Mouse (Mus musculus): Measurements from ENCODE around the gene Stx5a. TPM values are rescaled to one million over a fixed set of nuclear protein-coding genes. Genes with fewer than 3 reads are reported as not detected.

The Stx5a gene
- polyA plus RNA-seq, 1 experiment from 2014 or later, result 53.5 TPM

GRCm38 (mm10) chr19:8803879-8804660, 62.9 kb downstream of the Stx5a start:
- peaks cover 43% of the 10 kb centered on the region for H3K36me3 ChIP-seq (replicated peaks)
- H3K27me3 ChIP-seq, result no peaks in the 10 kb centered on the region
- H3K4me3 ChIP-seq (replicated peaks), result no peak overlapping the region
- no peak for ATAC-seq (ENCODE audit: insufficient read depth)
- peaks cover 35% of the 10 kb centered on the region for H3K4me1 ChIP-seq (replicated peaks)
- H3K9ac ChIP-seq, result no peak overlapping the region
- H3K27ac ChIP-seq (replicated peaks), result 0 out of 2 replicates have a peak overlapping the region, but pooled peaks have one; percentile 76
- WGBS (ENCODE audit: insufficient replicate concordance), result 66% methylated on average over 11 of the region's 11 CpGs
- no peak overlapping the region for H3K4me2 ChIP-seq
- no peaks in the 10 kb centered on the region for H3K9me3 ChIP-seq (replicated peaks)

Small RNA genes lying within 50 kb of the gene (microRNA-seq; reads per million reads assigned to microRNA genes)
- gene Mir6992, result 1.0 reads per million

Other genes starting within 250 kb of the Stx5a start
- gene Slc22a8, start 150.2 kb upstream of the Stx5a start, polyA plus RNA-seq (2015; fragmentation: Nextera tagmentation; extraction: Ambion mirVana), result 2.1 and 2.3 TPM in 2 replicates
- 0.02 TPM in 1 of 2 replicates, not detected in the other for gene Slc22a6, start 123.4 kb upstream of the Stx5a start, polyA plus RNA-seq (2015; fragmentation: Nextera tagmentation; extraction: Ambion mirVana)
- 0.02 TPM in 1 of 2 replicates, not detected in the other for gene Chrm1, start 77.6 kb upstream of the Stx5a start, polyA plus RNA-seq (2015; fragmentation: Nextera tagmentation; extraction: Ambion mirVana)
- gene Slc3a2, start 18.0 kb upstream of the Stx5a start, polyA plus RNA-seq (2015; fragmentation: Nextera tagmentation; extraction: Ambion mirVana), result 124 and 132 TPM in 2 replicates
- gene Wdr74, start 5.6 kb upstream of the Stx5a start, polyA plus RNA-seq (2015; fragmentation: Nextera tagmentation; extraction: Ambion mirVana), result 48.8 and 53.0 TPM in 2 replicates
- 0.43 and 0.62 TPM in 2 replicates for gene 1700092M07Rik, start 695 bp upstream of the Stx5a start, polyA plus RNA-seq (2015; fragmentation: Nextera tagmentation; extraction: Ambion mirVana)
- 81.2 and 91.6 TPM in 2 replicates for gene Nxf1, start 15.7 kb downstream of the Stx5a start, polyA plus RNA-seq (2015; fragmentation: Nextera tagmentation; extraction: Ambion mirVana)
- 53.8 and 57.3 TPM in 2 replicates for gene Tmem223, start 29.6 kb downstream of the Stx5a start, polyA plus RNA-seq (2015; fragmentation: Nextera tagmentation; extraction: Ambion mirVana)
- gene Tmem179b, start 33.1 kb downstream of the Stx5a start, polyA plus RNA-seq (2015; fragmentation: Nextera tagmentation; extraction: Ambion mirVana), result 90.5 and 96.9 TPM in 2 replicates
- 13.2 and 15.4 TPM in 2 replicates for gene Taf6l, start 45.0 kb downstream of the Stx5a start, polyA plus RNA-seq (2015; fragmentation: Nextera tagmentation; extraction: Ambion mirVana)
- 55.5 and 65.7 TPM in 2 replicates for gene Polr2g, start 57.2 kb downstream of the Stx5a start, polyA plus RNA-seq (2015; fragmentation: Nextera tagmentation; extraction: Ambion mirVana)
- gene Zbtb3, start 61.1 kb downstream of the Stx5a start, polyA plus RNA-seq (2015; fragmentation: Nextera tagmentation; extraction: Ambion mirVana), result 1.2 and 1.3 TPM in 2 replicates
- gene Ttc9c, start 77.9 kb downstream of the Stx5a start, polyA plus RNA-seq (2015; fragmentation: Nextera tagmentation; extraction: Ambion mirVana), result 22.4 and 22.5 TPM in 2 replicates
- 2.2 and 2.6 TPM in 2 replicates for gene Hnrnpul2, start 78.6 kb downstream of the Stx5a start, polyA plus RNA-seq (2015; fragmentation: Nextera tagmentation; extraction: Ambion mirVana)
- not detected in 2 replicates for gene AC129217.1, start 88.4 kb downstream of the Stx5a start, polyA plus RNA-seq (2015; fragmentation: Nextera tagmentation; extraction: Ambion mirVana)
- gene Bscl2, start 96.1 kb downstream of the Stx5a start, polyA plus RNA-seq (2015; fragmentation: Nextera tagmentation; extraction: Ambion mirVana), result 29.8 and 33.1 TPM in 2 replicates
- gene Gng3, start 97.8 kb downstream of the Stx5a start, polyA plus RNA-seq (2015; fragmentation: Nextera tagmentation; extraction: Ambion mirVana), result 0.43 and 0.50 TPM in 2 replicates
- gene Lrrn4cl, start 109.4 kb downstream of the Stx5a start, polyA plus RNA-seq (2015; fragmentation: Nextera tagmentation; extraction: Ambion mirVana), result 0.15 TPM in 2 replicates
- gene Ubxn1, start 130.1 kb downstream of the Stx5a start, polyA plus RNA-seq (2015; fragmentation: Nextera tagmentation; extraction: Ambion mirVana), result 90.4 and 96.5 TPM in 2 replicates
- 29.6 and 29.8 TPM in 2 replicates for gene Uqcc3, start 139.5 kb downstream of the Stx5a start, polyA plus RNA-seq (2015; fragmentation: Nextera tagmentation; extraction: Ambion mirVana)
- gene Lbhd1, start 142.3 kb downstream of the Stx5a start, polyA plus RNA-seq (2015; fragmentation: Nextera tagmentation; extraction: Ambion mirVana), result 22.5 and 42.9 TPM in 2 replicates
- not detected in 2 replicates for gene Gm49403, start 142.5 kb downstream of the Stx5a start, polyA plus RNA-seq (2015; fragmentation: Nextera tagmentation; extraction: Ambion mirVana)
- gene 1810009A15Rik, start 147.4 kb downstream of the Stx5a start, polyA plus RNA-seq (2015; fragmentation: Nextera tagmentation; extraction: Ambion mirVana), result 46.8 and 49.0 TPM in 2 replicates
- gene Gm49416, start 147.5 kb downstream of the Stx5a start, polyA plus RNA-seq (2015; fragmentation: Nextera tagmentation; extraction: Ambion mirVana), result 0.29 TPM in 1 of 2 replicates, not detected in the other
- gene Ints5, start 151.6 kb downstream of the Stx5a start, polyA plus RNA-seq (2015; fragmentation: Nextera tagmentation; extraction: Ambion mirVana), result 21.6 and 26.2 TPM in 2 replicates
- gene Ganab, start 156.7 kb downstream of the Stx5a start, polyA plus RNA-seq (2015; fragmentation: Nextera tagmentation; extraction: Ambion mirVana), result 44.8 and 49.6 TPM in 2 replicates
- gene B3gat3, start 179.0 kb downstream of the Stx5a start, polyA plus RNA-seq (2015; fragmentation: Nextera tagmentation; extraction: Ambion mirVana), result 20.6 and 25.8 TPM in 2 replicates
- gene Rom1, start 187.9 kb downstream of the Stx5a start, polyA plus RNA-seq (2015; fragmentation: Nextera tagmentation; extraction: Ambion mirVana), result 2.8 TPM in 2 replicates
- 13.1 and 14.6 TPM in 2 replicates for gene Eml3, start 188.1 kb downstream of the Stx5a start, polyA plus RNA-seq (2015; fragmentation: Nextera tagmentation; extraction: Ambion mirVana)
- gene Mta2, start 200.5 kb downstream of the Stx5a start, polyA plus RNA-seq (2015; fragmentation: Nextera tagmentation; extraction: Ambion mirVana), result 79.0 and 85.9 TPM in 2 replicates
- gene Tut1, start 212.4 kb downstream of the Stx5a start, polyA plus RNA-seq (2015; fragmentation: Nextera tagmentation; extraction: Ambion mirVana), result 13.7 and 14.6 TPM in 2 replicates
- gene Eef1g, start 225.6 kb downstream of the Stx5a start, polyA plus RNA-seq (2015; fragmentation: Nextera tagmentation; extraction: Ambion mirVana), result 177 and 180 TPM in 2 replicates
- gene Ahnak, start 247.9 kb downstream of the Stx5a start, polyA plus RNA-seq (2015; fragmentation: Nextera tagmentation; extraction: Ambion mirVana), result 2.5 and 3.0 TPM in 2 replicates

All from liver, embryonic 15.5 days (tissue).